Mouse (Mus musculus) CH12.LX (cell line): ENCODE measurements around the gene Adamts20. TPM values are rescaled to one million over a fixed set of nuclear protein-coding genes. Genes with fewer than 3 reads are reported as not detected.

ENCODE experiments used
- DNase-seq: peaks from one replicate; pipeline ENCODE4 v3.0.0-alpha.2; 2013; ENCODE audit errors: extremely low read depth
- H3K27ac ChIP-seq: 2 replicates; pipeline ENCODE4 v1.5.1; 2012; ENCODE audit warnings: low read depth, mild to moderate bottlenecking, control low read depth, moderate library complexity; ENCODE audit not compliant: insufficient read depth
- H3K27me3 ChIP-seq: replicated peaks from 2 replicates; pipeline ENCODE3; 2012; ENCODE audit warnings: inconsistent platforms
- H3K36me3 ChIP-seq, 2 experiments: replicated peaks in 1 of 2; 2 replicates each; pipeline versions ENCODE3 to v1.6.1; 2012; ENCODE audit warnings: inconsistent platforms in 1 of 2, low read length in 1 of 2, mild to moderate bottlenecking in 1 of 2, mixed read lengths in 1 of 2, moderate library complexity in 1 of 2; ENCODE audit not compliant: control insufficient read depth in 1 of 2, insufficient read depth in 1 of 2
- H3K4me1 ChIP-seq, 2 experiments: 2 replicates each; pipeline ENCODE4 v1.6.1; 2012; ENCODE audit warnings: inconsistent platforms in 1 of 2, moderate library complexity in 1 of 2; ENCODE audit not compliant: insufficient read depth in 2 of 2, control insufficient read depth in 1 of 2
- H3K4me2 ChIP-seq: 2 replicates; pipeline ENCODE4 v1.6.1; 2012; ENCODE audit warnings: low read depth, mild to moderate bottlenecking, control low read depth; ENCODE audit not compliant: poor library complexity, insufficient read depth, severe bottlenecking
- H3K4me3 ChIP-seq, 3 experiments: fragments of 150-350 bp in 1 of 3; sonication (generic) in 1 of 3; replicated peaks in 1 of 3; 2 replicates each; pipeline versions ENCODE3 to v1.5.1; 2011 to 2012; ENCODE audit warnings: low read depth in 2 of 3, low read length in 2 of 3, mild to moderate bottlenecking in 2 of 3, moderate library complexity in 2 of 3, control low read depth in 1 of 3, improper control_type of control experiment in 1 of 3, inconsistent platforms in 1 of 3, mixed read lengths in 1 of 3; ENCODE audit not compliant: poor library complexity in 1 of 3
- H3K79me2 ChIP-seq: replicated peaks from 2 replicates; pipeline ENCODE4 v1.6.1; 2012; ENCODE audit warnings: mild to moderate bottlenecking, moderate library complexity; ENCODE audit not compliant: control insufficient read depth, poor library complexity, insufficient read depth, severe bottlenecking; ENCODE audit errors: extremely low read depth
- H3K9ac ChIP-seq: 2 replicates; pipeline ENCODE4 v1.6.1; 2012; ENCODE audit warnings: low read depth, mild to moderate bottlenecking, control low read depth, moderate library complexity; ENCODE audit not compliant: insufficient read depth
- H3K9me3 ChIP-seq: replicated peaks from 2 replicates; pipeline ENCODE3; 2012; ENCODE audit warnings: low read length, inconsistent platforms, mixed read lengths
- CHD1 ChIP-seq: IDR thresholded peaks from 2 replicates; pipeline ENCODE4 v1.6.1; 2012; ENCODE audit warnings: low read depth, low read length, improper control_type of control experiment, inconsistent platforms
- E2F4 ChIP-seq: IDR thresholded peaks from 2 replicates; pipeline ENCODE4 v1.6.1; 2011; ENCODE audit warnings: low read depth, low read length, improper control_type of control experiment; ENCODE audit not compliant: insufficient replicate concordance
- ELF1 ChIP-seq: IDR thresholded peaks from 2 replicates; pipeline ENCODE4 v1.6.1; 2014; ENCODE audit warnings: low read depth, mild to moderate bottlenecking, inconsistent platforms, low read length, improper control_type of control experiment
- EP300 ChIP-seq: IDR thresholded peaks from 2 replicates; pipeline ENCODE4 v1.6.1; 2011; ENCODE audit warnings: low read length, improper control_type of control experiment
- HCFC1 ChIP-seq: IDR thresholded peaks from 2 replicates; pipeline ENCODE4 v1.6.1; 2012; ENCODE audit warnings: low read depth, mild to moderate bottlenecking, inconsistent platforms, low read length, improper control_type of control experiment
- JUND ChIP-seq: conservative IDR thresholded peaks from 2 replicates; pipeline ENCODE4 v1.6.1; 2011; ENCODE audit warnings: low read depth, low read length, improper control_type of control experiment
- MAX ChIP-seq: IDR thresholded peaks from 2 replicates; pipeline ENCODE4 v1.6.1; 2011; ENCODE audit warnings: low read length, improper control_type of control experiment
- MEF2A ChIP-seq: IDR thresholded peaks from 2 replicates; pipeline ENCODE4 v1.6.1; 2014; ENCODE audit warnings: low read depth, mild to moderate bottlenecking, inconsistent platforms, low read length, improper control_type of control experiment, borderline replicate concordance
- MXI1 ChIP-seq: IDR thresholded peaks from 2 replicates; pipeline ENCODE4 v1.6.1; 2011; ENCODE audit warnings: mild to moderate bottlenecking, low read depth, low read length, improper control_type of control experiment
- NELFE ChIP-seq: IDR thresholded peaks from 2 replicates; pipeline ENCODE4 v1.6.1; 2011; ENCODE audit warnings: low read depth, low read length, improper control_type of control experiment
- NRF1 ChIP-seq: IDR thresholded peaks from 2 replicates; pipeline ENCODE4 v1.6.1; 2014; ENCODE audit warnings: low read depth, mild to moderate bottlenecking, inconsistent platforms, low read length, improper control_type of control experiment, moderate library complexity
- POLR2AphosphoS2 ChIP-seq: IDR thresholded peaks from 2 replicates; pipeline ENCODE4 v1.6.1; 2011; ENCODE audit warnings: low read depth, low read length, improper control_type of control experiment
- RAD21 ChIP-seq: IDR thresholded peaks from 2 replicates; pipeline ENCODE4 v1.6.1; 2011; ENCODE audit warnings: low read depth, mild to moderate bottlenecking, low read length, improper control_type of control experiment, moderate library complexity
- SMC3 ChIP-seq: IDR thresholded peaks from 2 replicates; pipeline ENCODE4 v1.6.1; 2011; ENCODE audit warnings: low read depth, low read length, improper control_type of control experiment
- TCF12 ChIP-seq: IDR thresholded peaks from 2 replicates; pipeline ENCODE4 v1.6.1; 2014; ENCODE audit warnings: low read depth, mild to moderate bottlenecking, inconsistent platforms, low read length, improper control_type of control experiment
- USF1 ChIP-seq: IDR thresholded peaks from 2 replicates; pipeline ENCODE4 v1.6.1; 2014; ENCODE audit warnings: low read depth, mild to moderate bottlenecking, inconsistent platforms, low read length, improper control_type of control experiment
- USF2 ChIP-seq: conservative IDR thresholded peaks from 2 replicates; pipeline ENCODE4 v1.6.1; 2011; ENCODE audit warnings: low read depth, low read length, improper control_type of control experiment
- ZC3H11A ChIP-seq: IDR thresholded peaks from 2 replicates; pipeline ENCODE4 v1.6.1; 2012; ENCODE audit warnings: low read depth, mild to moderate bottlenecking, inconsistent platforms, low read length, improper control_type of control experiment
- ZKSCAN1 ChIP-seq: IDR thresholded peaks from 2 replicates; pipeline ENCODE4 v1.6.1; 2012; ENCODE audit warnings: low read depth, inconsistent platforms, low read length, improper control_type of control experiment, borderline replicate concordance
- ZMIZ1 ChIP-seq: IDR thresholded peaks from 2 replicates; pipeline ENCODE4 v1.6.1; 2012; ENCODE audit warnings: low read depth, mild to moderate bottlenecking, inconsistent platforms, low read length, improper control_type of control experiment
- dilution Hi-C: fragments of 300-500 bp; cut with MboI; formaldehyde crosslinking; loops from 2 replicates; pipeline ENCODE4 v1.14.3; 2020; ENCODE audit warnings: low sequenced_read_pairs; ENCODE audit not compliant: extremely low pct_unique_long_range_greater_than_20kb, extremely low pct_ligation_motif_present
- in situ Hi-C: fragments of 300-500 bp; cut with MboI; formaldehyde crosslinking; loops from 3 replicates; pipeline ENCODE4 v1.14.3; 2019; ENCODE audit warnings: low sequenced_read_pairs, low pct_ligation_motif_present, low pct_unique_long_range_greater_than_20kb, mixed read lengths
- polyA plus RNA-seq: library from polyadenylated mRNA; unstranded; fragments of >175 nt; gene quantifications from 2 replicates; pipeline ENCODE4 v1.2.1, GENCODE M21; 2012; ENCODE audit warnings: low read depth; ENCODE audit not compliant: insufficient read length
- total RNA-seq, 2 experiments: library from RNA; depleted of rRNA; stranded (reverse); fragments of 300-350 nt in 1 of 2; fragments of >200 nt in 1 of 2; gene quantifications; 2 replicates each; pipeline ENCODE4 v1.2.3; 2012 to 2014

Gene Adamts20
- total and polyA plus RNA-seq, 3 experiments: 0.37 to 1.5 (median 0.68) TPM

DNA sequence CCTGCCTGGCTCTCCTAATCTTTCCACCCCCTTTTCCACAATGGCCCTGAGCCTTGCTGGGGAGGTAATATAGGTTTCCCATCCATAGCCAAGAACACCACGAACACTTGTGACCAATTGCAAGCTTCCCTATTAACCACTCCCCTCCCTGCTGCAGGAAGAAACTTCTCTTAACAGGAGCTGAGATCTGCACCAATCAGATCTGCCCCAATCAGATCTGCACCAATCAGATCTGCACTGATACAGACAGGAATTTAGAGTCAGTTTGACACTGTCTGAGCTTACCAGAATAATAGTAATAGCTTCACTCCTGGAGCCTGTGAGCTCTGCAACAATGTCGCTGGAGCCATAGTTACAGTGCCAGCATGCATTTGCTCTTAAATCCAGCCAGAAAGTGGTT lies 58.9 kb downstream of the Adamts20 start:
- no peaks in the 10 kb centered on the region for H3K79me2 ChIP-seq
- no peak overlapping the region for H3K4me3 ChIP-seq
- no peaks in the 10 kb centered on the region for H3K27me3 ChIP-seq
- in situ Hi-C loops: no loop called here
- H3K9me3 ChIP-seq: peaks cover 5% of the 10 kb centered on the region
- no peak overlapping the region for H3K27ac ChIP-seq
- no peak overlapping the region for H3K4me2 ChIP-seq
- no peaks in the 10 kb centered on the region for H3K36me3 ChIP-seq
- no peaks in the 10 kb centered on the region for H3K4me1 ChIP-seq
- TF ChIP-seq CHD1 (no peak), JUND (no peak), POLR2AphosphoS2 (no peak), ELF1 (no peak), MXI1 (no peak), NELFE (no peak), USF1 (no peak), NRF1 (no peak), MAX (no peak), TCF12 (no peak), E2F4 (no peak), USF2 (no peak), SMC3 (no peak), EP300 (no peak), HCFC1 (no peak), ZKSCAN1 (no peak), RAD21 (no peak), ZC3H11A (no peak), ZMIZ1 (no peak)
- TF ChIP-seq, all 38 proteins: peak for 0
- no peak for DNase-seq
- H3K9ac ChIP-seq: no peak overlapping the region
- dilution Hi-C loops: no loop called here

DNA sequence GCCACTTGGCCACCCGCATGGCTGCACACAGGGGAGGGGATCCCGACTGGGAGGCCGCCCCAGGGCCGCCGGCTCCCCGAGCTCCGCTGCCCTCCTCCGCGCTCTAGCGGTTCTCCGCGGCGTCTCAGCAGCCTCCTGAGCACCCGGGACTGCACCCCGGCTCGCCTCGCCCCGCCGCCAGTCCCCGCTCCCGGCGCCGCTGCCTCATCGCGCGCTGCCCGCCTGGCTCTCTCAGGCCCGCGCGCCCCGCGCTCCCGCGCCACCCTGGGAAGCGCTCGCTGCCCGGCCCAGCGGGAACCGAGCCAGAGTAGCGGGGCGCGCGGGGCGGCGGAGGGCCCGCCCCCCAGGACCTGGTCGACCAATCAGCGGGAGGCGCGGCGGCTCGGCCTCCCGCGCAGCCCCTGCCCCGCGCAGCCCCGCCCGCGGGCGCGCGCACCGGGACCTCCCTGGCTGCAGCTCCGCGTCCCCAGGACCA lies 61.1 kb downstream of the Adamts20 start:
- no peak overlapping the region for H3K4me3 ChIP-seq
- no peak for DNase-seq
- in situ Hi-C loops: no loop called here
- dilution Hi-C loops: no loop called here
- H3K9me3 ChIP-seq: peaks cover 5% of the 10 kb centered on the region
- no peak overlapping the region for H3K27ac ChIP-seq
- no peaks in the 10 kb centered on the region for H3K36me3 ChIP-seq
- H3K4me2 ChIP-seq: no peak overlapping the region
- no peak overlapping the region for H3K9ac ChIP-seq
- no peaks in the 10 kb centered on the region for H3K79me2 ChIP-seq
- no peaks in the 10 kb centered on the region for H3K27me3 ChIP-seq
- TF ChIP-seq POLR2AphosphoS2: no peak
- TF ChIP-seq ELF1: no peak
- TF ChIP-seq MEF2A: no peak
- TF ChIP-seq USF2: no peak
- no peak for TF ChIP-seq NRF1
- no peaks in the 10 kb centered on the region for H3K4me1 ChIP-seq
